Mouse (Mus musculus): ENCODE measurements around the gene Skida1. TPM values are rescaled to one million over a fixed set of nuclear protein-coding genes. Genes with fewer than 3 reads are reported as not detected.
A peak's percentile ranks its signal among the peaks of the same experiment; 100 is the strongest.

The Skida1 gene
- total and polyA plus RNA-seq, 3 experiments: 0.20 to 33.3 (median 2.0) TPM

GRCm38 (mm10) chr2:18047646-18048452 is 1.0 kb downstream of the Skida1 start:
- H3K4me3 ChIP-seq (ENCODE audit: low read depth, low read length): peak overlapping the region; percentile 76
- peaks cover 37% of the 10 kb centered on the region for H3K27me3 ChIP-seq (ENCODE audit: insufficient read depth, low read length)
- no peaks in the 10 kb centered on the region for H3K9me3 ChIP-seq (replicated peaks)
- TF ChIP-seq CTCF (IDR thresholded peaks at IDR 0.05; ENCODE audit: low read depth, low read length) (no peak), GATA2 (IDR thresholded peaks at IDR 0.05; ENCODE audit: borderline replicate concordance, low read depth, low read length) (no peak), GATA1 (IDR thresholded peaks at IDR 0.05; ENCODE audit: borderline replicate concordance, low read length) (no peak), TAL1 (conservative IDR thresholded peaks at IDR 0.05; ENCODE audit: low read depth, low read length) (no peak), POLR2AphosphoS5 (IDR thresholded peaks at IDR 0.05; ENCODE audit: insufficient replicate concordance, low read depth, low read length) (no peak)
- H3K36me3 ChIP-seq (replicated peaks): no peaks in the 10 kb centered on the region
- ATAC-seq (ENCODE audit: extremely low read depth, insufficient number of reproducible peaks, low FRiP score, poor library complexity, severe bottlenecking) (peak; percentile 36; the same call in 1 of the 2 replicates), DNase-seq (ENCODE audit: low spot score) (peak; percentile 67)
- H3K4me1 ChIP-seq (ENCODE audit: insufficient read depth, low read depth, low read length): peaks cover 43% of the 10 kb centered on the region

- H3K27me3 ChIP-seq (ENCODE audit: insufficient read depth, low read length): peaks cover 43% of the 10 kb centered on the region
Observed at GRCm38 (mm10) chr2:18046758-18047645, 1.8 kb downstream of the Skida1 start.

GRCm38 (mm10) chr2:18046186-18046585 is 2.7 kb downstream of the Skida1 start:
- Histone ChIP-seq H3K9me3 (replicated peaks) (no peaks in the 10 kb centered on the region), H3K36me3 (replicated peaks) (no peaks in the 10 kb centered on the region), H3K4me3 (ENCODE audit: low read depth, low read length) (no peak overlapping the region), H3K4me1 (ENCODE audit: insufficient read depth, low read depth, low read length) (peaks cover 43% of the 10 kb centered on the region), H3K27me3 (ENCODE audit: insufficient read depth, low read length) (peaks cover 50% of the 10 kb centered on the region)
- ATAC-seq (ENCODE audit: extremely low read depth, insufficient number of reproducible peaks, low FRiP score, poor library complexity, severe bottlenecking) (no peak), DNase-seq (ENCODE audit: low spot score) (no peak)
- TF ChIP-seq TAL1 (conservative IDR thresholded peaks at IDR 0.05; ENCODE audit: low read depth, low read length): no peak
- no peak for TF ChIP-seq CTCF (IDR thresholded peaks at IDR 0.05; ENCODE audit: low read depth, low read length)
- TF ChIP-seq POLR2AphosphoS5 (IDR thresholded peaks at IDR 0.05; ENCODE audit: insufficient replicate concordance, low read depth, low read length): no peak
- TF ChIP-seq GATA2 (IDR thresholded peaks at IDR 0.05; ENCODE audit: borderline replicate concordance, low read depth, low read length): no peak
- no peak for TF ChIP-seq GATA1 (IDR thresholded peaks at IDR 0.05; ENCODE audit: borderline replicate concordance, low read length)

More at GRCm38 (mm10) chr2:18046758-18047645, 1.8 kb downstream of the Skida1 start:
- peak; percentile 49 for DNase-seq (ENCODE audit: low spot score)
- H3K9me3 ChIP-seq (replicated peaks): no peaks in the 10 kb centered on the region
- peak overlapping the region; percentile 76 for H3K4me3 ChIP-seq (ENCODE audit: low read depth, low read length)
- TF ChIP-seq TAL1 (conservative IDR thresholded peaks at IDR 0.05; ENCODE audit: low read depth, low read length): no peak
- no peak for TF ChIP-seq GATA2 (IDR thresholded peaks at IDR 0.05; ENCODE audit: borderline replicate concordance, low read depth, low read length)
- no peak for TF ChIP-seq POLR2AphosphoS5 (IDR thresholded peaks at IDR 0.05; ENCODE audit: insufficient replicate concordance, low read depth, low read length)
- no peak for TF ChIP-seq CTCF (IDR thresholded peaks at IDR 0.05; ENCODE audit: low read depth, low read length)
- no peak for TF ChIP-seq GATA1 (IDR thresholded peaks at IDR 0.05; ENCODE audit: borderline replicate concordance, low read length)
- no peak for ATAC-seq (ENCODE audit: extremely low read depth, insufficient number of reproducible peaks, low FRiP score, poor library complexity, severe bottlenecking)
- peaks cover 43% of the 10 kb centered on the region for H3K4me1 ChIP-seq (ENCODE audit: insufficient read depth, low read depth, low read length)
- no peaks in the 10 kb centered on the region for H3K36me3 ChIP-seq (replicated peaks)

GRCm38 (mm10) chr2:18045781-18046181 is 3.1 kb downstream of the Skida1 start:
- peaks cover 42% of the 10 kb centered on the region for H3K4me1 ChIP-seq (ENCODE audit: insufficient read depth, low read depth, low read length)
- H3K27me3 ChIP-seq (ENCODE audit: insufficient read depth, low read length): peaks cover 54% of the 10 kb centered on the region
- H3K4me3 ChIP-seq (ENCODE audit: low read depth, low read length): no peak overlapping the region
- no peaks in the 10 kb centered on the region for H3K36me3 ChIP-seq (replicated peaks)
- TF ChIP-seq GATA2 (IDR thresholded peaks at IDR 0.05; ENCODE audit: borderline replicate concordance, low read depth, low read length): no peak
- TF ChIP-seq CTCF (IDR thresholded peaks at IDR 0.05; ENCODE audit: low read depth, low read length): no peak
- no peak for TF ChIP-seq POLR2AphosphoS5 (IDR thresholded peaks at IDR 0.05; ENCODE audit: insufficient replicate concordance, low read depth, low read length)
- TF ChIP-seq GATA1 (IDR thresholded peaks at IDR 0.05; ENCODE audit: borderline replicate concordance, low read length): no peak
- TF ChIP-seq TAL1 (conservative IDR thresholded peaks at IDR 0.05; ENCODE audit: low read depth, low read length): no peak
- no peak for ATAC-seq (ENCODE audit: extremely low read depth, insufficient number of reproducible peaks, low FRiP score, poor library complexity, severe bottlenecking)
- no peak for DNase-seq (ENCODE audit: low spot score)
- no peaks in the 10 kb centered on the region for H3K9me3 ChIP-seq (replicated peaks)

- TF ChIP-seq GATA1 (IDR thresholded peaks at IDR 0.05; ENCODE audit: borderline replicate concordance, low read length) (no peak), POLR2AphosphoS5 (IDR thresholded peaks at IDR 0.05; ENCODE audit: insufficient replicate concordance, low read depth, low read length) (no peak), CTCF (IDR thresholded peaks at IDR 0.05; ENCODE audit: low read depth, low read length) (no peak), GATA2 (IDR thresholded peaks at IDR 0.05; ENCODE audit: borderline replicate concordance, low read depth, low read length) (no peak), TAL1 (conservative IDR thresholded peaks at IDR 0.05; ENCODE audit: low read depth, low read length) (no peak)
- no peaks in the 10 kb centered on the region for H3K36me3 ChIP-seq (replicated peaks)
- ATAC-seq (ENCODE audit: extremely low read depth, insufficient number of reproducible peaks, low FRiP score, poor library complexity, severe bottlenecking): no peak
- H3K27me3 ChIP-seq (ENCODE audit: insufficient read depth, low read length): peaks cover 59% of the 10 kb centered on the region
- H3K4me1 ChIP-seq (ENCODE audit: insufficient read depth, low read depth, low read length): peaks cover 37% of the 10 kb centered on the region
- DNase-seq (ENCODE audit: low spot score): no peak
- no peaks in the 10 kb centered on the region for H3K9me3 ChIP-seq (replicated peaks)
- no peak overlapping the region for H3K4me3 ChIP-seq (ENCODE audit: low read depth, low read length)
Observed at GRCm38 (mm10) chr2:18045143-18045780, 3.6 kb downstream of the Skida1 start.

Data from G1E (cell line).